Mouse (Mus musculus) liver, embryonic 14.5 days (tissue): ENCODE measurements around the gene Cdkn1b.

Source experiments
- CTCF ChIP-seq: IDR thresholded peaks from 2 replicates; pipeline ENCODE4 v1.5.1; 2016; ENCODE audit warnings: antibody characterized with exemption, low read depth, control low read depth
- EP300 ChIP-seq: IDR thresholded peaks from 2 replicates; pipeline ENCODE4 v1.6.1; 2016; ENCODE audit warnings: antibody characterized with exemption, low read depth

DNA sequence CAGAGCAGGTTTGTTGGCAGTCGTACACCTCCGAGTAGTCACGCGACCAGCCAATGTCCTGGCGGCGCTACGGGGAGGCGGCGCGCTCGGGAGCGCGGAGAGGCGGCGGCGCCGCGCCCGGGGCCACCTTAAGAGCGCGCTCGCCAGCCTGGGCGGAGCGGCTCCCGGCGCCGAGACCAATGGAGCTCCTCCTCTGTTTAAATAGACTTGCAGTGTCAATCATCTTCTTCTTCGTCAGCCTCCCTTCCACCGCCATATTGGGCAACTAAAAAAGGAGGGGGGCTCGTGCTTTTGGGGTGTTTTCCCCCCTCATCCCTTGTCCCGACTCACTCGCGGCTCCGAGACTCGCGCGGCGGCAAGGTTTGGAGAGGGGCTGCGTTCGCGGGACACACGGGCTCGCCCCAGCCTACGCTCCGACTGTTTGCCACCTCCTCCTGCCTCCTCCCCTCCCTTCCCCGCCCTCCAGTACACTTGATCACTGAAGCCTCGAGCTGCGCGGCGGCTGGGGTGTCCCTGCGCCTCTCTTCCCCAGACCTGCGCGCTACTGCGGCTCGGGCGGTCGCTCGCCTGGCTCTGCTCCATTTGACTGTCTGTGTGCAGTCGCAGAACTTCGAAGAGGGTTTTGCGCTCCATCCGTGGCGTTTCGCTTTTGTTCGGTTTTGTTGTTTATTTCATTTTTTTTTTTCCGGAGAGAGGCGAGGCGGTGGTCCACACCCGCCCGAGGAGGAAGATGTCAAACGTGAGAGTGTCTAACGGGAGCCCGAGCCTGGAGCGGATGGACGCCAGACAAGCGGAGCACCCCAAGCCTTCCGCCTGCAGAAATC is at the start of gene Cdkn1b:
- TF ChIP-seq CTCF (no peak; the same call in 1 of the 2 replicates), EP300 (no peak)
